Mouse (Mus musculus) liver, embryonic 13.5 days (tissue): ENCODE data around the gene Pwwp2b. TPM values are rescaled to one million over a fixed set of nuclear protein-coding genes. Genes with fewer than 3 reads are reported as not detected.

Source experiments
- ATAC-seq: fragments of 200-750 bp; cut with Nextera tagmentation; 2 replicates; pipeline ENCODE4 v1.8.0; 2017; ENCODE audit warnings: low read depth, mild to moderate bottlenecking, moderate number of reproducible peaks, moderate library complexity
- DNase-seq: peaks from one replicate; pipeline ENCODE4 v3.0.0; 2022
- H3K27ac ChIP-seq: fragments of 300-500 bp; sonication (generic); 2 replicates; pipeline ENCODE4 v1.5.1; 2015; ENCODE audit warnings: moderate library complexity, mild to moderate bottlenecking, inconsistent platforms
- H3K27me3 ChIP-seq: fragments of 300-500 bp; sonication (generic); 2 replicates; pipeline ENCODE4 v1.6.1; 2015; ENCODE audit warnings: mild to moderate bottlenecking, inconsistent platforms
- H3K36me3 ChIP-seq: fragments of 300-500 bp; sonication (generic); 2 replicates; pipeline ENCODE4 v1.6.1; 2015; ENCODE audit warnings: mild to moderate bottlenecking, inconsistent platforms
- H3K4me1 ChIP-seq: fragments of 300-500 bp; sonication (generic); replicated peaks from 2 replicates; pipeline ENCODE4 v1.6.1; 2015; ENCODE audit warnings: inconsistent platforms
- H3K4me2 ChIP-seq: fragments of 300-500 bp; sonication (generic); 2 replicates; pipeline ENCODE4 v1.6.1; 2015; ENCODE audit warnings: inconsistent platforms, mild to moderate bottlenecking, moderate library complexity
- H3K4me3 ChIP-seq: fragments of 300-500 bp; sonication (generic); replicated peaks from 2 replicates; pipeline ENCODE4 v1.5.1; 2015; ENCODE audit warnings: mild to moderate bottlenecking, inconsistent platforms
- H3K9ac ChIP-seq: fragments of 300-500 bp; sonication (generic); 2 replicates; pipeline ENCODE4 v1.6.1; 2015; ENCODE audit warnings: mild to moderate bottlenecking, inconsistent platforms
- H3K9me3 ChIP-seq: fragments of 300-500 bp; sonication (generic); replicated peaks from 2 replicates; pipeline ENCODE4 v1.6.1; 2016; ENCODE audit warnings: inconsistent platforms
- WGBS: fragments of 180-500 bp; shearing (Covaris S2); methylation state at CpG from one replicate; pipeline ENCODE4 v1.1.7; 2015; ENCODE audit not compliant: insufficient replicate concordance; 5-methylcytosine and 5-hydroxymethylcytosine counted together
- polyA plus RNA-seq: library from polyadenylated mRNA; unstranded; fragments of >200 nt; fragmentation: Nextera tagmentation; extraction: Ambion mirVana; gene quantifications from 2 replicates; pipeline ENCODE4 v1.2.1, GENCODE M21; 2015

Pwwp2b gene
- polyA plus RNA-seq, 1 experiment from 2014 or later, result 1.7 TPM

DNA sequence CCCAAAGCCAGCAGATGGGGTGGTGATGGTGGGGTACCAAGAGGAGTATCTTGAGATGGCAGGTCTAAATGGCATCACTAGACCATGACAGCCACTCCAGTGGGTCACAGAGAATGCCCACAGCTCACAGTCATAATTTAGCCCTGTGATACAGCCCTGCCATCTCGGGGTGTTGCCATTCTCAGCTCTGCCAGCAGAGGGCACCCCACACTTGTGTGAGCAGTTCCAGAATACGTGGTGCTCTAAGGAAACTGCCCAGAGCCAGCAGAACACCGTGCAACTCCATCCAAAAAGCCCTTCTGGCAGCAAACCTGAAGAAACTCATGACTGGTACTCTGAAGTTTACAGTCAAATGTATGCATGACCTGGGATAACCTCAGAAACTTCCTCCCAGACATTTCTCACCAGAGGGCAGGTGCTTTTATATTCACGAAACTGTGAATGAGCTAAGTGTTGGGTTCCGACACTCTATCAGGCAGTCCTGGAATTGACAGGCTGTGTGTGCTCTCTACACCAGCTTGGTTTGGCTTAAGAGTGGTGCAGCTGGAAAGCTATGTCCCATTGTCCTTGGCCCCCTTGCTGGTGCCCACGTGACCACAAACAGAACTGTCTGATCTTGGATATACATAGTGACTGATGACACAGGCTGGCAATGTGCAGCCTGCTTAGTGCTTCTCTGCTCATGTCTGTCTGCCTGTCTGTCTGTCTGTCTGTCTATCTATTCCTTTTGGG is 55.2 kb downstream of the Pwwp2b start:
- H3K4me3 ChIP-seq, result no peak overlapping the region
- H3K27ac ChIP-seq, result no peak overlapping the region
- H3K4me2 ChIP-seq, result no peak overlapping the region
- no peaks in the 10 kb centered on the region for H3K4me1 ChIP-seq
- H3K9ac ChIP-seq, result no peak overlapping the region
- no peaks in the 10 kb centered on the region for H3K27me3 ChIP-seq
- no peaks in the 10 kb centered on the region for H3K9me3 ChIP-seq
- 32% methylated on average over 6 of the region's 6 CpGs for WGBS
- no peaks in the 10 kb centered on the region for H3K36me3 ChIP-seq
- DNase-seq (peak; percentile 57), ATAC-seq (peak; percentile 21; the same call in 1 of the 2 replicates)

DNA sequence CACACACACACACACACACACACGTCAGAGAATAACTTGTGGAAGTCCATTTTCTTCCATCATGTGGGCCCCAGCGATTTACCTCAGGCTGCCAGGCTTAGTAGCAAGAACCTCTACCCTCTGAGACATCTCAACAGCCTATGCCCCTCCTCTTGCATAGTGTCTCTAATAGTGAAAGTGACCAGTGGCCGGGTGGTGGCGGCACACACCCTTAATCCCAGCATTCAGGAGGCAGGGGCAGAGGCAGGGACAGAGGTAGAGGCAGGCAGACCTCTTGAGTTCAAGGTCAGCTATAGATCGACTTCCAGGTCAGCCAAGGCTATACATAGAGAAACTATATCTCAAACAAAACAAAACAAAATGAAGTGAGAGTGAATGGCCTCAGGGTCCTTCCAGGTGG is 56.0 kb downstream of the Pwwp2b start:
- ATAC-seq (no peak), DNase-seq (no peak)
- Histone ChIP-seq H3K36me3 (no peaks in the 10 kb centered on the region), H3K9me3 (no peaks in the 10 kb centered on the region), H3K27ac (no peak overlapping the region), H3K4me2 (no peak overlapping the region), H3K4me3 (no peak overlapping the region), H3K27me3 (no peaks in the 10 kb centered on the region), H3K4me1 (no peaks in the 10 kb centered on the region), H3K9ac (no peak overlapping the region)
- 32% methylated on average over 5 of the region's 5 CpGs for WGBS

DNA sequence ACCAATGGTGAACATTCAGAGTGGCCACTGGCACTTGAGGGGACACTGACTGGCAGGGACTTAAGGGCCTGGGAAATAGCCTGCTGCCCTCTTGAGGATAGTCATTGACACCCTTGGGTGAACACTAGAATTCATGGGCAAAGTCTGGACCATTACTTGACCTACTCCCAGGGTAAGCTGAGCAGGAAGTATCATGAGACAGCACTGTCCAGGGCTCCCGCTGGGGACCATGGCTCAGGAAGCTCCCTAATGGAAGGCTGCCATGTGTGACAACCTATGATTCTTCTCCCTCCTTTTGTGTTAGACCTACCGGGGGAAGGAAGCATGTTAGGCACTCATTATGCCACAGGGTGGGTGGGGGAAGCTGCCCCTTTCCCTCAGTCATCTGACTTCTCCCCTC is 58.8 kb downstream of the Pwwp2b start:
- Histone ChIP-seq H3K27me3 (no peaks in the 10 kb centered on the region), H3K4me3 (no peak overlapping the region), H3K4me1 (no peaks in the 10 kb centered on the region), H3K36me3 (no peaks in the 10 kb centered on the region), H3K27ac (no peak overlapping the region), H3K9me3 (no peaks in the 10 kb centered on the region), H3K9ac (no peak overlapping the region), H3K4me2 (no peak overlapping the region)
- DNase-seq (no peak), ATAC-seq (no peak)
- 45% methylated on average over 2 of the region's 2 CpGs for WGBS

DNA sequence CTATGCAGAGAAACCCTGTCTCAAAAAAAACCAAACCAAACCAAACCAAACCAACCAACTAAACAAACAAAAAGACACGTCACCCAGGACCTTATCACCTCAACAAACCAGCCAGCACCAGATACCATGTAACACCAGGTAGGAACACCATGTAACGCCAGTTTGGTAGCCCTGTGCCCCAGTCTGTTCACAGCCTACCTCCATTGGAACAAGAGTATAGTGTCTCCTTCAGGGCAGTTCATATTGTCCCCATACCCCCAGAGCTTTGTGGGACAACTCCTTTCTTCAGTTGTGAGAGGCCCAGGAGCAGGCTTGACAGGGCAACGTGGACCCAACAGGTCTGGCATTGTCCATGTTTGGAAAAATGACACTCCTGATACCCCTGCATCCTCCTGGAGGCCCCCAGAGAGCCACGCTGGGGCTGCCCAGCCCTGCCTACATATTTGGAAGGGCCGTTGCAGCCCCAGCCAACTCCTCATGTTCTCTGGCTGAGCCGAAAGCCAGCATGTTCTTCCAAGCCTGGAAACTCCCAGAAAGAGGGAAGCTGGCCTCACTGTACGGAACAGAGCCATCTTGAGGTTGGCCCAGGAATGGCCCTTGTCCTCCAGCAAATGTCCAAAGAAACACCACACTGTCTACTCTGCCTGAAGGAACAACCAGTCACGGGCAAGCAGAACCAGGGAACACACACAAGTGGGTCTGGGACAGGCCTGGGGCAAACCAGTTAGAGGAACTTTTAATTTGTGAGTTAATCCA is 60.0 kb downstream of the Pwwp2b start:
- no peak overlapping the region for H3K9ac ChIP-seq
- no peak overlapping the region for H3K4me3 ChIP-seq
- H3K4me1 ChIP-seq, result no peaks in the 10 kb centered on the region
- ATAC-seq (no peak), DNase-seq (no peak)
- WGBS, result 61% methylated on average over 8 of the region's 8 CpGs
- no peak overlapping the region for H3K27ac ChIP-seq
- no peaks in the 10 kb centered on the region for H3K27me3 ChIP-seq
- H3K36me3 ChIP-seq, result no peaks in the 10 kb centered on the region
- H3K9me3 ChIP-seq, result no peaks in the 10 kb centered on the region
- H3K4me2 ChIP-seq, result no peak overlapping the region

DNA sequence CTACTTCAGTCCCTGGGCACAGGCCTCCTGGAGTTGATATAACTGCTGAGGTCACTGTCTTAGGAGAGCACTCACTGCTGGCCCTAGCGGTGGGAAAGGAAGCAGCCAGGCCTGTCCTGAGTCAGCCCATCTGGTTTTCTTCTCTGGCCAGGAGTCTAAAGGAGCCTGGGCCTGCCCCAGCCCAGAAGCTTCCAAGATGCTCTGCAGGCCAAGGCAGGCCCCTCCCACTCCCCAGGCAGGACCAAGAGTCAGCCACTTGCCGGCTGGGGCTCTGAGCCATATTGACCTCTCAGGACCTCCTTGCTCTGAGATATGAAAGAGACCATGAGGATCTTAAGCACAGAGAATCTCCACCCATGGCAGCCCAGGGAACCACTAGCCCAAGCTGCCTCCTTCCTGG is 60.8 kb downstream of the Pwwp2b start:
- no peak overlapping the region for H3K4me2 ChIP-seq
- WGBS, result 44% methylated on average over 2 of the region's 2 CpGs
- no peaks in the 10 kb centered on the region for H3K27me3 ChIP-seq
- ATAC-seq (no peak), DNase-seq (no peak)
- H3K9ac ChIP-seq, result no peak overlapping the region
- H3K4me3 ChIP-seq, result no peak overlapping the region
- no peaks in the 10 kb centered on the region for H3K36me3 ChIP-seq
- H3K4me1 ChIP-seq, result no peaks in the 10 kb centered on the region
- no peaks in the 10 kb centered on the region for H3K9me3 ChIP-seq
- no peak overlapping the region for H3K27ac ChIP-seq

DNA sequence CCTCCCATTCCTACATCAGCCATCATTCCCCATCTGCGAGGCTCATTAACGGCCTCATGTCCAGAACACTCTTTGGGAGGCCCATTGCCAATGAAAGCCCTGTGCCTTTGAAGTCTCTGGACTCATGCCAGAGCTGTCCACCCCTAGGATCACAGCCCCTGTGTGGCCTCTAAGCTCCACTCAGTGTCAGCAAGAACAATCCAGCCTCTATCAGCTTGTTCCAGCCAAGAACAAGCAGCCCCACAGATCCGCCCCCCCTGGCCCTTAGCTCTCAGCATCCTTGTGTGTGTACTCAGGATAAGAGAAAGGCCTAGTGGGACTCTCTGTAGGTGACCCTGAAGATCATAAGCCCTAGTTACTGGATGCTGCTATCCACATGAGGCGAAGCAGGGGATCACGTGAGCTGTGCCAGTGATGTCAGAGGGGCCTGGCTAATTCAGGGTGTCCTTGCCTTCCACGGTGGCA is 62.2 kb downstream of the Pwwp2b start:
- Histone ChIP-seq H3K4me2 (no peak overlapping the region), H3K27me3 (no peaks in the 10 kb centered on the region), H3K36me3 (no peaks in the 10 kb centered on the region), H3K4me1 (no peaks in the 10 kb centered on the region), H3K4me3 (no peak overlapping the region), H3K27ac (no peak overlapping the region), H3K9me3 (no peaks in the 10 kb centered on the region), H3K9ac (no peak overlapping the region)
- 62% methylated on average over 6 of the region's 6 CpGs for WGBS
- ATAC-seq (no peak), DNase-seq (no peak)

DNA sequence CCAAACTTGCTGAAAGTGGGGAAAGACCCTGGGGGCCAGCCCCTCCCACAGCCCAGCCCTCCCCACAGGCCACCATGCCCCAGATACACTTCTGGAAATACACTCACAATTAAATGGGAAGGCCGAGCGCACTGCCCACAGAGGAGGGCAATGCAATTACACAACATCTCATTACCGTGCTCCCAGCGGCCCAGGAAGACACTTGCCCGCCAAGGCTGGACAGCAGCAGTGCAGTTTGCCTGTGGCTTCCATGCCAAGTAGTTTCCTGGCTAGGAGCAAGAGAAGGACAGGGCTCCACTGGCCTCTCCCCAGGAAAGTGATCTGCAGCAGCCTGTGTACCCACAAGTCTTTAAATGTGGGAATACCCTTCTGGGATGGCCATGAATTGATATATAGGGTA is 64.4 kb downstream of the Pwwp2b start:
- Histone ChIP-seq H3K27ac (no peak overlapping the region), H3K27me3 (no peaks in the 10 kb centered on the region), H3K4me1 (no peaks in the 10 kb centered on the region), H3K4me2 (no peak overlapping the region), H3K36me3 (no peaks in the 10 kb centered on the region), H3K4me3 (no peak overlapping the region), H3K9ac (no peak overlapping the region), H3K9me3 (no peaks in the 10 kb centered on the region)
- WGBS, result 62% methylated on average over 5 of the region's 5 CpGs
- DNase-seq, result no peak
- ATAC-seq, result no peak

DNA sequence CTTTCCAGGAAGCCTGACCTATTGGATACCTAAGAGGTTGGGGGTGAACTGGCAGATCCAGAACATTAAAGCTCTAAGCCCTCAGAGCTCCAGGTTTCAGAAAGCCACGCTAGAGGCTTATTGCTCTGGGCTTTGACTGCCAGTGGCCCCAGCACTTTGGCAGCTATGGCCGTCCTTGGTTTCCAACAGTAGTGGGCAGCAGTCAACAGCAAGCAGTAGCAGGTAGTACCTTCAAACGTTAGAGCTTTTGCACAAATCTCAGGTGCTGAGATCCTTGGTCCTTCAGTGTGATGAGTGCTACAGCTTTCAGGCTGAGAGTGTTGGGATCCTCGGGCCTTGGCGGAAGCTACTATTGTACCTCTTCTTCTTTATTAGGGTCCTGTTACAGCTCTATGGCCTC is 65.1 kb downstream of the Pwwp2b start:
- no peak for DNase-seq
- 59% methylated on average over 5 of the region's 5 CpGs for whole genome bisulfite sequencing
- no peak overlapping the region for H3K4me3 ChIP-seq
- H3K4me2 ChIP-seq, result no peak overlapping the region
- H3K27ac ChIP-seq, result no peak overlapping the region
- no peaks in the 10 kb centered on the region for H3K36me3 ChIP-seq
- H3K9me3 ChIP-seq, result no peaks in the 10 kb centered on the region
- H3K9ac ChIP-seq, result no peak overlapping the region
- H3K4me1 ChIP-seq, result no peaks in the 10 kb centered on the region
- H3K27me3 ChIP-seq, result no peaks in the 10 kb centered on the region
- no peak for ATAC-seq

DNA sequence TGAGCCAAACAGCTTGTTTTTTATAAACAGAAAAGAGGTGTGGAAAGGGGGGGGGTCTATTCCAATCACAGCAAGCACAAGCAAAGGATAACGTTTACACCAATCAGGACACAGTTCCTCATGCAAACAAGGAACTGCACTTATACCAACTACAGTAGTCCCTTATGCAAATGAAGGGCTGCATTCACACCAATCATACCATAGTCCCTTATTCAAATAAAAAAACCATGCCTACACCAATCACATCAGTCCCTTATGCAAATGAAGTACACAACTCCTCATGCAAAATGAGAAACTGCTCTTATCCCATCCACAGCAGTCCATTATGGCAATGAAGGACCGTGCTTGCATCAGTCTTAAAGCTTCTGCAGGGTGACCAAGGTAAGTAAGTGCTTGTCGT is 66.4 kb downstream of the Pwwp2b start:
- no peak for DNase-seq
- H3K4me2 ChIP-seq, result no peak overlapping the region
- 57% methylated on average over 3 of the region's 3 CpGs for WGBS

DNA sequence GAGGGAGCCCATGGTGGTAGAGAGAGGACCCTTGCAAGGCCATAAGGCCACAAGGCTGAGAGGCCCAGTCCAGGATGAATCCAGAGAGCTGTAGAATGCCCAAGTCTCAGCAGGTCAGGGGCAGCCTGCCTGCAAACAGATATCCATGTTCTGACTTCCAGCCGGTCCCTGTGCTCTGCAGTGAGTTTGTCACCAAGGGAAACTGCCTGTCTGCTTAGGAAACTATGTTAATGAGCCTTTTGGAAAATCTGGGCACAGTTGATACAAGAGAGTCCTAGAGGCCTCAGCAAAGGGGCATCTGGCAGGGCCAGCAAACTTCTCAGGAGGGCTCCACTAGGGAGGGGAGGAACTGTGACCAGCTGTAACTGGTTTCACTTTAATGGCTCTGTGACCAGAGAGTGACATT is 70.7 kb downstream of the Pwwp2b start:
- 47% methylated on average over 1 of the region's 1 CpGs for WGBS
- H3K27me3 ChIP-seq, result no peaks in the 10 kb centered on the region
- H3K4me2 ChIP-seq, result no peak overlapping the region
- no peak overlapping the region for H3K4me3 ChIP-seq
- DNase-seq, result no peak
- H3K36me3 ChIP-seq, result no peaks in the 10 kb centered on the region
- H3K9me3 ChIP-seq, result no peaks in the 10 kb centered on the region
- ATAC-seq, result no peak
- no peak overlapping the region for H3K27ac ChIP-seq
- H3K9ac ChIP-seq, result no peak overlapping the region
- H3K4me1 ChIP-seq, result no peaks in the 10 kb centered on the region

More for the DNA sequence above, 66.4 kb downstream of the Pwwp2b start:
- Histone ChIP-seq H3K27ac (no peak overlapping the region), H3K36me3 (no peaks in the 10 kb centered on the region), H3K9me3 (no peaks in the 10 kb centered on the region), H3K27me3 (no peaks in the 10 kb centered on the region), H3K4me3 (no peak overlapping the region), H3K9ac (no peak overlapping the region), H3K4me1 (no peaks in the 10 kb centered on the region)
- no peak for ATAC-seq
